Mouse (Mus musculus) effector memory CD4-positive, alpha-beta T cell, adult 5 months (primary cell): ENCODE data around the gene Gla. TPM values are rescaled to one million over a fixed set of nuclear protein-coding genes. Genes with fewer than 3 reads are reported as not detected.

Experiments used
- polyA plus RNA-seq: library from polyadenylated mRNA; unstranded; fragments of 100-300 nt; shearing (Covaris generic); gene quantifications from one replicate; pipeline ENCODE4 v1.2.1, GENCODE M21; 2017

The Gla gene
- polyA plus RNA-seq = 30.9 TPM

GRCm38 (mm10) chrX:134600659-134601379 is at the start of gene Gla, which contains the start of gene Hnrnph2:
Gla (minus strand) TSS chrX:134601125.
Hnrnph2 (plus strand) TSS chrX:134601179.

GRCm38 (mm10) chrX:134585103-134586002 is 15.6 kb downstream of the Gla start, which contains the start of gene Rpl36a:
Rpl36a (plus strand) TSS chrX:134585654.

GRCm38 (mm10) chrX:134582888-134583669 is 17.8 kb downstream of the Gla start, which contains the start of gene Btk:
Btk (minus strand) TSS chrX:134583570.

GRCm38 (mm10) chrX:134541145-134541954 is 59.6 kb downstream of the Gla start, which contains the start of gene Timm8a1:
Timm8a1 (minus strand) TSS chrX:134541865.

Other genes starting within 250 kb of the Gla start
- gene Drp2, start 196.6 kb downstream of the Gla start, polyA plus RNA-seq = not detected
- gene Taf7l, start 124.6 kb downstream of the Gla start, polyA plus RNA-seq = not detected
- gene Timm8a1, start 59.3 kb downstream of the Gla start, polyA plus RNA-seq = 16.9 TPM
- gene Btk, start 17.6 kb downstream of the Gla start, polyA plus RNA-seq = not detected
- gene Rpl36a, start 15.5 kb downstream of the Gla start, polyA plus RNA-seq = 286 TPM
- gene Hnrnph2, start 54 bp upstream of the Gla start, polyA plus RNA-seq = 172 TPM
- 0.16 TPM for gene Armcx4, start 85.4 kb upstream of the Gla start, polyA plus RNA-seq
- gene Armcx1, start 116.8 kb upstream of the Gla start, polyA plus RNA-seq = not detected
- gene Armcx6, start 150.3 kb upstream of the Gla start, polyA plus RNA-seq = 0.62 TPM
- 19.4 TPM for gene Armcx3, start 155.5 kb upstream of the Gla start, polyA plus RNA-seq
- gene Armcx2, start 208.1 kb upstream of the Gla start, polyA plus RNA-seq = 14.3 TPM